Mouse (Mus musculus): Measurements from ENCODE around the gene Mapk8. TPM values are rescaled to one million over a fixed set of nuclear protein-coding genes. Genes with fewer than 3 reads are reported as not detected.

Gene Mapk8
- total and polyA plus RNA-seq, 2 experiments from 2014 or later: 34.7 to 193 TPM

DNA sequence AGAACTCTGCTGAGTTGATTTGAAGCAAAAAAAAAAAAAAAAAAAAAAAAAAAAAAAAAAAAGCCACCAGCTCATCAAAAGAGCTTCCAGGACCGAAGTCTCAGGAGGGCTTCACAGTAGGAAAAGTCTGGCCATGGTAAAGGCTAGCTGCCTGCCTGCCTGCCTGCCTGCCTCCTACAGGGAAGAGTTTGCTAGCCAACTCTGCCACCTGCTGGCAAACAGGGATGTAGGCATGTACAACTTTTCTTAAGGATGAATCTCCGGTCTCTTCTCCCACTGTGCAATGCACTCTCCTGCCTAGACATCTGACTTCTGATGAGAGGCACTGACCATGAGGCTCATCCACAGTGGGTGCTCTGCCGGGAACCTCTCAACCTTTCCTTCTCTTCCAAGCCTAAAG is 75.7 kb downstream of the Mapk8 start:
- Histone ChIP-seq H3K27me3 (ENCODE audit: insufficient read depth, low read length) (no peaks in the 10 kb centered on the region), H3K36me3 (ENCODE audit: insufficient read depth) (peaks cover 7% of the 10 kb centered on the region; the same call in 1 of the 2 replicates), H3K9me3 (ENCODE audit: low read length) (no peaks in the 10 kb centered on the region), H3K4me3 (ENCODE audit: low read depth, low read length) (no peak overlapping the region), H3K9ac (no peak overlapping the region), H3K4me1 (ENCODE audit: insufficient read depth) (no peaks in the 10 kb centered on the region), H3K27ac (ENCODE audit: low read depth, low read length) (no peak overlapping the region), H3K4me2 (ENCODE audit: low read depth) (no peak overlapping the region)
- WGBS: 23% methylated on average over 3 of the region's 3 CpGs
- ATAC-seq: peak; percentile 67
- DNase-seq: peak; percentile 80
- TF ChIP-seq CTCF (IDR thresholded peaks at IDR 0.05; ENCODE audit: low read depth): peak; percentile 92

GRCm38 (mm10) chr14:33370056-33370455 is 76.9 kb downstream of the Mapk8 start:
- Histone ChIP-seq H3K36me3 (ENCODE audit: insufficient read depth) (no peaks in the 10 kb centered on the region), H3K9me3 (ENCODE audit: low read length) (no peaks in the 10 kb centered on the region), H3K9ac (no peak overlapping the region), H3K4me3 (ENCODE audit: low read depth, low read length) (no peak overlapping the region), H3K4me1 (ENCODE audit: insufficient read depth) (no peaks in the 10 kb centered on the region), H3K27ac (ENCODE audit: low read depth, low read length) (no peak overlapping the region), H3K27me3 (ENCODE audit: insufficient read depth, low read length) (no peaks in the 10 kb centered on the region), H3K4me2 (ENCODE audit: low read depth) (no peak overlapping the region)
- TF ChIP-seq CTCF (IDR thresholded peaks at IDR 0.05; ENCODE audit: low read depth): no peak
- no peak for ATAC-seq
- WGBS: 16% methylated on average over 7 of the region's 7 CpGs
- DNase-seq: no peak

- no peak for TF ChIP-seq CTCF (IDR thresholded peaks at IDR 0.05; ENCODE audit: low read depth)
- Histone ChIP-seq H3K27ac (ENCODE audit: low read depth, low read length) (no peak overlapping the region), H3K9ac (no peak overlapping the region), H3K4me3 (ENCODE audit: low read depth, low read length) (no peak overlapping the region), H3K9me3 (ENCODE audit: low read length) (no peaks in the 10 kb centered on the region), H3K4me2 (ENCODE audit: low read depth) (no peak overlapping the region), H3K36me3 (ENCODE audit: insufficient read depth) (no peaks in the 10 kb centered on the region), H3K27me3 (ENCODE audit: insufficient read depth, low read length) (no peaks in the 10 kb centered on the region), H3K4me1 (ENCODE audit: insufficient read depth) (no peaks in the 10 kb centered on the region)
- 91% methylated on average over 12 of the region's 12 CpGs for WGBS
- ATAC-seq (no peak), DNase-seq (no peak)
These were observed 77.6 kb downstream of the Mapk8 start for GRCm38 (mm10) chr14:33369375-33369774.

DNA sequence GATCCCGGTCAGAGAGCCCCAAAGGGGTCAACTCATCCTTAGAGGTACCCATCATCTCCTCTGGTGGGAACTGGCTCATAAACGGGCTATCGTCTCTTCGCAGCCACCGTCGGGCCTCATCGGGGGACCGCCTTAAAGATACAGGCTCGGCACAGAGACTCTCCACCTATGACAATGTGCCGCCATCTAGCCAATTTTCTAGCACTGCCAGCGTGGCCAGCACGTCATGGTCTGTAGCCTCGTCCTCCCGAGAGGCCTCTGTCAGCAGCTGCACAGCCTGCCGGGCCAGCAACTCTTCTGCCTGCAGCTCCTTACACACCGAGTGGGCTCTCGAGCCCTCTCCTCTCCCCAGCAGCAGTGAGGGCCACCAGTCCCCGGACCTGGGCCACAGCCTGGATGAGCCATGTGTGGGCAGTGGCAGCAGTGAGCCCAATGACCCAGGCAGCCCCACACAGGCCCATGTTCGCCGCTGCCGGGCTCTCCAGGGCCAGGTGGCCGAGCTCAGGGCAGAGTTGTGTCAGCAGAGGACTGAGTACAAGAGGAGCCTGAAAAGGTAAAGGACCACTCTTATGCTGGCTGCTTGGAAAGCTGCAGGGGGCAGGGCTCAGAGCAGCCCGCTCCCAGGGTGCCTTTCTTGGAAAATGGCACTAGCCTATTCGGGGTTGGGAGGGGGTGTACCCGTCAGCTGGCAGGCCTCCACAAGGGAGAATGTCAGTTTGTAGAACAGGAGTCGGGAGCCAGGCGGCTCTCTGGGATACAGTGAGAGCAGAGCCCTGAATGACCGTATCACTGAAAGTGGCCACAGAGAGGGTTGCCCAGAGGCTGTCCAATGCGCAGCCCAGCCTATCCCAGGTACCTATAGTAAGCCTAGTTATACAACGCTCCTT is 79.8 kb downstream of the Mapk8 start:
- no peak overlapping the region for H3K4me2 ChIP-seq (ENCODE audit: low read depth)
- no peaks in the 10 kb centered on the region for H3K36me3 ChIP-seq (ENCODE audit: insufficient read depth)
- no peak overlapping the region for H3K4me3 ChIP-seq (ENCODE audit: low read depth, low read length)
- no peak overlapping the region for H3K9ac ChIP-seq
- ATAC-seq: no peak
- H3K27me3 ChIP-seq (ENCODE audit: insufficient read depth, low read length): no peaks in the 10 kb centered on the region
- H3K9me3 ChIP-seq (ENCODE audit: low read length): no peaks in the 10 kb centered on the region
- no peak for TF ChIP-seq CTCF (IDR thresholded peaks at IDR 0.05; ENCODE audit: low read depth)
- no peaks in the 10 kb centered on the region for H3K4me1 ChIP-seq (ENCODE audit: insufficient read depth)
- peak; percentile 37 for DNase-seq
- H3K27ac ChIP-seq (ENCODE audit: low read depth, low read length): no peak overlapping the region
- 74% methylated on average over 30 of the region's 30 CpGs for WGBS

- DNase-seq: no peak
- Histone ChIP-seq H3K36me3 (ENCODE audit: insufficient read depth) (no peaks in the 10 kb centered on the region), H3K27me3 (ENCODE audit: insufficient read depth, low read length) (no peaks in the 10 kb centered on the region), H3K9me3 (ENCODE audit: low read length) (no peaks in the 10 kb centered on the region), H3K4me3 (ENCODE audit: low read depth, low read length) (no peak overlapping the region), H3K4me2 (ENCODE audit: low read depth) (no peak overlapping the region), H3K9ac (no peak overlapping the region), H3K4me1 (ENCODE audit: insufficient read depth) (no peaks in the 10 kb centered on the region), H3K27ac (ENCODE audit: low read depth, low read length) (no peak overlapping the region)
- 88% methylated on average over 2 of the region's 2 CpGs for WGBS
- ATAC-seq: no peak
- no peak for TF ChIP-seq CTCF (IDR thresholded peaks at IDR 0.05; ENCODE audit: low read depth)
These were observed 82.9 kb downstream of the Mapk8 start for GRCm38 (mm10) chr14:33364061-33364460.

DNA sequence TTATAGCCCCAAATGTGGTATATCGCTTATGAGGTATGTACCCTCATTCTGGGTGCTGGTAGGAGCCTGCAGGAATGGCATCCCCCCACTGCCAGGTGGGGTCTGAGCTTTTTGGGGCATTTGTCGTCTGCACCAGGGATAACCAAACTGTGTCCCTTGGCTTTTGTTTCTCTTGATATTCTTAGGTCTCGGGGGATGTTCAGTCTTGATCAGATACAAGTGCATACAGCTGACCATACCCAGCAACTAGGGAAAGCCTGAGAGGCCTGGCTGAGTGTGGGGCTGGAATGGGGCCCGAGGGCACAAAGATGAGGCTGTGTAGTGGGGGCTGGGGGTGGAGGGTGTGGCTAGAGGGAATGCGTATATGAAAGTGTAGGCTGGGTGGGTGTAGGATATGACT is 83.3 kb downstream of the Mapk8 start:
- WGBS: 85% methylated on average over 5 of the region's 5 CpGs
- DNase-seq (no peak), ATAC-seq (no peak)
- Histone ChIP-seq H3K4me2 (ENCODE audit: low read depth) (no peak overlapping the region), H3K9me3 (ENCODE audit: low read length) (no peaks in the 10 kb centered on the region), H3K27me3 (ENCODE audit: insufficient read depth, low read length) (no peaks in the 10 kb centered on the region), H3K27ac (ENCODE audit: low read depth, low read length) (no peak overlapping the region), H3K4me1 (ENCODE audit: insufficient read depth) (no peaks in the 10 kb centered on the region), H3K36me3 (ENCODE audit: insufficient read depth) (no peaks in the 10 kb centered on the region), H3K4me3 (ENCODE audit: low read depth, low read length) (no peak overlapping the region), H3K9ac (no peak overlapping the region)
- no peak for TF ChIP-seq CTCF (IDR thresholded peaks at IDR 0.05; ENCODE audit: low read depth)

- ATAC-seq: no peak
- DNase-seq: no peak
- H3K36me3 ChIP-seq (ENCODE audit: insufficient read depth): no peaks in the 10 kb centered on the region
- H3K4me2 ChIP-seq (ENCODE audit: low read depth): no peak overlapping the region
- no peak for TF ChIP-seq CTCF (IDR thresholded peaks at IDR 0.05; ENCODE audit: low read depth)
- no peaks in the 10 kb centered on the region for H3K27me3 ChIP-seq (ENCODE audit: insufficient read depth, low read length)
- H3K4me3 ChIP-seq (ENCODE audit: low read depth, low read length): no peak overlapping the region
- no peak overlapping the region for H3K27ac ChIP-seq (ENCODE audit: low read depth, low read length)
- H3K9ac ChIP-seq: no peak overlapping the region
- no peaks in the 10 kb centered on the region for H3K4me1 ChIP-seq (ENCODE audit: insufficient read depth)
- 57% methylated on average over 10 of the region's 10 CpGs for WGBS
- no peaks in the 10 kb centered on the region for H3K9me3 ChIP-seq (ENCODE audit: low read length)
These were observed 84.2 kb downstream of the Mapk8 start for GRCm38 (mm10) chr14:33362807-33363206.
